Mouse (Mus musculus): ENCODE results near the gene Mien1.

Mien1 gene

GRCm38 (mm10) chr11:98428436-98428835 is 10.4 kb downstream of the Mien1 start:
- DNase-seq (ENCODE audit: low spot score in 2 of 2) = no peak

- no peak for DNase-seq (ENCODE audit: low spot score in 2 of 2)
These were observed 12.2 kb downstream of the Mien1 start for GRCm38 (mm10) chr11:98426592-98426991.

GRCm38 (mm10) chr11:98418939-98419547 is 19.7 kb downstream of the Mien1 start:
- no peak for DNase-seq (ENCODE audit: low spot score in 2 of 2)

- no peak for DNase-seq (ENCODE audit: low spot score in 2 of 2)
These were observed 20.5 kb downstream of the Mien1 start for GRCm38 (mm10) chr11:98418273-98418672.

GRCm38 (mm10) chr11:98417074-98417473 is 21.7 kb downstream of the Mien1 start:
- no peak for DNase-seq (ENCODE audit: low spot score in 2 of 2)

- DNase-seq (ENCODE audit: low spot score in 2 of 2) = no peak
These were observed 24.6 kb downstream of the Mien1 start for GRCm38 (mm10) chr11:98414162-98414561.

- DNase-seq (ENCODE audit: low spot score in 2 of 2) = no peak
These were observed 25.1 kb downstream of the Mien1 start for GRCm38 (mm10) chr11:98413731-98414130.

GRCm38 (mm10) chr11:98412797-98413301 is 25.9 kb downstream of the Mien1 start:
- DNase-seq (ENCODE audit: low spot score in 2 of 2) = no peak

GRCm38 (mm10) chr11:98412273-98412796 is 26.5 kb downstream of the Mien1 start, which contains the start of gene Erbb2:
Gene Erbb2, plus strand, starts transcription at chr11:98412470.
- no peak for DNase-seq (ENCODE audit: low spot score in 2 of 2)

GRCm38 (mm10) chr11:98409341-98409822 is 29.4 kb downstream of the Mien1 start:
- no peak for DNase-seq (ENCODE audit: low spot score in 2 of 2)

GRCm38 (mm10) chr11:98408872-98409271 is 29.9 kb downstream of the Mien1 start:
- DNase-seq (ENCODE audit: low spot score in 2 of 2) = no peak

- no peak for DNase-seq (ENCODE audit: low spot score in 2 of 2)
These were observed 32.2 kb downstream of the Mien1 start for GRCm38 (mm10) chr11:98406621-98407020.

GRCm38 (mm10) chr11:98400816-98401215 is 38.0 kb downstream of the Mien1 start:
- no peak for DNase-seq (ENCODE audit: low spot score in 2 of 2)

- peak; percentile 74 to 81 for DNase-seq (ENCODE audit: low spot score in 2 of 2)
These were observed 38.5 kb downstream of the Mien1 start, which contains the start of gene Pgap3 for GRCm38 (mm10) chr11:98400161-98400726. Gene Pgap3, minus strand, starts transcription at chr11:98400490.

GRCm38 (mm10) chr11:98397946-98398345 is 40.8 kb downstream of the Mien1 start:
- no peak for DNase-seq (ENCODE audit: low spot score in 2 of 2)

- DNase-seq (ENCODE audit: low spot score in 2 of 2) = no peak
These were observed 43.8 kb downstream of the Mien1 start for GRCm38 (mm10) chr11:98395041-98395440.

- DNase-seq (ENCODE audit: low spot score in 2 of 2) = no peak
These were observed 44.5 kb downstream of the Mien1 start for GRCm38 (mm10) chr11:98394301-98394700.

GRCm38 (mm10) chr11:98393317-98393716 is 45.5 kb downstream of the Mien1 start:
- DNase-seq (ENCODE audit: low spot score in 2 of 2) = no peak

GRCm38 (mm10) chr11:98392645-98393044 is 46.1 kb downstream of the Mien1 start:
- no peak for DNase-seq (ENCODE audit: low spot score in 2 of 2)

- no peak for DNase-seq (ENCODE audit: low spot score in 2 of 2)
These were observed 46.8 kb downstream of the Mien1 start for GRCm38 (mm10) chr11:98392034-98392433.

GRCm38 (mm10) chr11:98390141-98390540 is 48.6 kb downstream of the Mien1 start:
- no peak for DNase-seq (ENCODE audit: low spot score in 2 of 2)

GRCm38 (mm10) chr11:98389221-98389780 is 49.5 kb downstream of the Mien1 start:
- peak; percentile 50 to 66 for DNase-seq (ENCODE audit: low spot score in 2 of 2)

- DNase-seq (ENCODE audit: low spot score in 2 of 2) = no peak
These were observed 50.5 kb downstream of the Mien1 start for GRCm38 (mm10) chr11:98388282-98388681.

Data from frontal cortex, postnatal 25 days (tissue).